Mouse (Mus musculus): Measurements from ENCODE around the gene Gm10203. TPM values are rescaled to one million over a fixed set of nuclear protein-coding genes. Genes with fewer than 3 reads are reported as not detected.

Gm10203 gene
- polyA plus RNA-seq, 1 experiment from 2014 or later = not detected

Other genes with a start within 250 kb of the Gm10203 start
- 8.7 and 11.8 TPM in 2 replicates for gene Caprin2, start 233.9 kb upstream of the Gm10203 start, polyA plus RNA-seq (2014; fragmentation: Nextera tagmentation; extraction: Ambion mirVana)
- 60.5 and 89.8 TPM in 2 replicates for gene Sinhcaf, start 183.7 kb upstream of the Gm10203 start, polyA plus RNA-seq (2014; fragmentation: Nextera tagmentation; extraction: Ambion mirVana)
- 24.3 and 24.8 TPM in 2 replicates for gene Dennd5b, start 28.5 kb upstream of the Gm10203 start, polyA plus RNA-seq (2014; fragmentation: Nextera tagmentation; extraction: Ambion mirVana)
- gene Etfbkmt, start 9.7 kb downstream of the Gm10203 start, polyA plus RNA-seq (2014; fragmentation: Nextera tagmentation; extraction: Ambion mirVana) = 6.0 TPM in 2 replicates
- gene Amn1, start 58.5 kb downstream of the Gm10203 start, polyA plus RNA-seq (2014; fragmentation: Nextera tagmentation; extraction: Ambion mirVana) = 115 and 126 TPM in 2 replicates
- gene Resf1, start 179.2 kb downstream of the Gm10203 start, polyA plus RNA-seq (2014; fragmentation: Nextera tagmentation; extraction: Ambion mirVana) = 30.4 and 39.0 TPM in 2 replicates